Comparison of ENCODE assay signal across 14 mouse cellular contexts in genomic region chr7:132423570-132423969, GRCm38 (mm10).
DNase-seq lines count a peak whose midpoint lies in the region; ATAC-seq lines count a peak whose summit lies in the region.
"Had no signal": no experiment of that assay in that cellular context is flagged by ENCODE, and none has a peak within 500 bp of the region (broad histone marks: within the 10 kb centered on the region; RNA-seq: fewer than 3 reads in every experiment).

No protein-coding gene starts in this region.

- H3K4me1 ChIP-seq in kidney, embryonic 14.5 days (ENCODE audit: control insufficient read depth, insufficient read depth, low read length), result no peaks in the 10 kb centered on the region
- H3K4me1 ChIP-seq in forebrain, embryonic 15.5 days, result no peaks in the 10 kb centered on the region
- H3K4me1 ChIP-seq: lung, embryonic 15.5 days had no signal

- no peak overlapping the region for H3K4me2 ChIP-seq in kidney, embryonic 14.5 days (replicated peaks; ENCODE audit: low read depth, low read length)
- no peak overlapping the region for H3K4me2 ChIP-seq in forebrain, embryonic 15.5 days (replicated peaks)
- H3K4me2 ChIP-seq: heart, embryonic 13.5 days; lung, embryonic 15.5 days had no signal

- H3K27ac ChIP-seq in kidney, embryonic 14.5 days (ENCODE audit: low read depth, low read length), result no peak overlapping the region
- H3K27ac ChIP-seq in forebrain, embryonic 15.5 days (replicated peaks), result no peak overlapping the region
- H3K27ac ChIP-seq: heart, embryonic 13.5 days; lung, embryonic 15.5 days; stomach, postnatal 0 days had no signal

- H3K27me3 ChIP-seq in kidney, embryonic 14.5 days (ENCODE audit: control insufficient read depth, insufficient read depth, low read length), result no peaks in the 10 kb centered on the region
- no peaks in the 10 kb centered on the region for H3K27me3 ChIP-seq in forebrain, embryonic 15.5 days
- H3K27me3 ChIP-seq: heart, embryonic 13.5 days; lung, embryonic 15.5 days had no signal

- no peak overlapping the region for H3K9ac ChIP-seq in kidney, embryonic 14.5 days (ENCODE audit: low read depth, low read length)
- H3K9ac ChIP-seq in forebrain, embryonic 15.5 days (replicated peaks), result no peak overlapping the region
- H3K9ac ChIP-seq: forebrain, postnatal 0 days; heart, embryonic 13.5 days; lung, embryonic 15.5 days had no signal

- no peaks in the 10 kb centered on the region for H3K36me3 ChIP-seq in kidney, embryonic 14.5 days (ENCODE audit: control insufficient read depth, insufficient read depth, low read length)
- H3K36me3 ChIP-seq in forebrain, embryonic 15.5 days, result no peaks in the 10 kb centered on the region
- H3K36me3 ChIP-seq: heart, embryonic 13.5 days; lung, embryonic 15.5 days had no signal

- no peak overlapping the region for H3K4me3 ChIP-seq in kidney, embryonic 14.5 days (ENCODE audit: low read length)
- no peak overlapping the region for H3K4me3 ChIP-seq in forebrain, embryonic 15.5 days
- H3K4me3 ChIP-seq: heart, embryonic 13.5 days; lung, embryonic 15.5 days had no signal

- no peak for ATAC-seq in kidney, embryonic 14.5 days (ENCODE audit: low FRiP score, low TSS enrichment)
- peak; percentile 78 for ATAC-seq in granulocyte monocyte progenitor cell, adult 5-6 weeks (replicated peaks; ENCODE audit: poor library complexity, severe bottlenecking)
- ATAC-seq in forebrain, embryonic 15.5 days (replicated peaks), result no peak
- ATAC-seq: forebrain, postnatal 0 days; hindbrain, embryonic 16.5 days had no signal

- no peaks in the 10 kb centered on the region for H3K9me3 ChIP-seq in kidney, embryonic 14.5 days (ENCODE audit: control insufficient read depth, low read length)
- no peaks in the 10 kb centered on the region for H3K9me3 ChIP-seq in forebrain, embryonic 15.5 days
- H3K9me3 ChIP-seq: lung, embryonic 15.5 days had no signal

- WGBS in kidney, embryonic 14.5 days, result 78% methylated on average over 5 of the region's 5 CpGs
- WGBS in forebrain, embryonic 15.5 days, result 86% methylated on average over 5 of the region's 5 CpGs

- DNase-seq in kidney, adult 11 months, result peak; percentile 67
- DNase-seq in adrenal gland, postnatal 10 days, result peak; percentile 24
- peak; percentile 53 to 68 for DNase-seq in kidney, postnatal 25 days
- no peak for DNase-seq in right cerebral cortex, adult 18-20 months
- DNase-seq in layer of hippocampus, adult 9-11 months, result no peak
- DNase-seq: cerebellum, postnatal 10 days; forebrain, postnatal 0 days had no signal

Comparison
In these comparisons a context has a peak if more than half of its experiments do, and no peak if none do; other contexts are left out.
1. DNase-seq: peak in kidney, adult 11 months (single experiment), adrenal gland, postnatal 10 days (single experiment) and kidney, postnatal 25 days (2 of 2); none in right cerebral cortex, adult 18-20 months (single experiment) and layer of hippocampus, adult 9-11 months (single experiment).